Mouse (Mus musculus): ENCODE results near the gene Gm29564. TPM values are rescaled to one million over a fixed set of nuclear protein-coding genes. Genes with fewer than 3 reads are reported as not detected.
"Not testable (repeated sequence)": the region's sequence is repeated elsewhere in the genome, so short reads cannot be mapped to it uniquely, and the experiment has no call there.

Gm29564 gene
- polyA plus RNA-seq (2015; fragmentation: Nextera tagmentation; extraction: Ambion mirVana) = not detected in 2 replicates

- not testable (repeated sequence) for H3K27ac ChIP-seq (replicated peaks); ATAC-seq (ENCODE audit: extremely low read depth, insufficient number of reproducible peaks, low FRiP score, low TSS enrichment); H3K4me2 ChIP-seq; H3K27me3 ChIP-seq (replicated peaks); H3K36me3 ChIP-seq; H3K4me1 ChIP-seq; H3K9ac ChIP-seq; H3K9me3 ChIP-seq; H3K4me3 ChIP-seq
- no CpG with 5 or more reads among the region's 6 CpGs for WGBS
Observed at GRCm38 (mm10) chrY:78212693-78213092, at the start of gene Gm29564. Gene Gm29564, plus strand, starts transcription at chrY:78212993.

Other genes with a start within 250 kb of the Gm29564 start
- not detected in 2 replicates for gene Gm20867, start 249.8 kb upstream of the Gm29564 start, polyA plus RNA-seq (2015; fragmentation: Nextera tagmentation; extraction: Ambion mirVana)